Mouse (Mus musculus): ENCODE results near the gene Bpifa3. TPM values are rescaled to one million over a fixed set of nuclear protein-coding genes. Genes with fewer than 3 reads are reported as not detected.

The Bpifa3 gene
- not detected in 2 replicates for polyA plus RNA-seq (2016; fragmentation: Nextera tagmentation; extraction: Ambion mirVana)

- H3K4me3 ChIP-seq (replicated peaks), result no peak within 1 kb of the TSS
- no peaks in the 10 kb centered on the region for H3K36me3 ChIP-seq
- no peaks in the 10 kb centered on the region for H3K27me3 ChIP-seq
- ATAC-seq (ENCODE audit: insufficient number of reproducible peaks, insufficient read depth, low FRiP score, low TSS enrichment, low read depth), result no peak
- H3K4me1 ChIP-seq (replicated peaks), result no peaks in the 10 kb centered on the region
- no peak within 1 kb of the TSS for H3K4me2 ChIP-seq
- H3K9ac ChIP-seq (replicated peaks), result no peak within 1 kb of the TSS
- 62% methylated on average over 2 of the region's 2 CpGs for WGBS
- H3K9me3 ChIP-seq, result no peaks in the 10 kb centered on the region
- no peak within 1 kb of the TSS for H3K27ac ChIP-seq
These were observed at the start of gene Bpifa3 for GRCm38 (mm10) chr2:154130120-154130519. TSS of gene Bpifa3 (plus strand) at chr2:154130336.

GRCm38 (mm10) chr2:154097734-154098133 lies 32.4 kb upstream of the Bpifa3 start:
- Histone ChIP-seq H3K36me3 (no peaks in the 10 kb centered on the region), H3K4me1 (replicated peaks) (no peaks in the 10 kb centered on the region), H3K9me3 (no peaks in the 10 kb centered on the region), H3K4me3 (replicated peaks) (no peak overlapping the region), H3K27ac (no peak overlapping the region), H3K9ac (replicated peaks) (no peak overlapping the region), H3K27me3 (no peaks in the 10 kb centered on the region), H3K4me2 (no peak overlapping the region)
- 47% methylated on average over 1 of the region's 1 CpGs for WGBS
- no peak for ATAC-seq (ENCODE audit: insufficient number of reproducible peaks, insufficient read depth, low FRiP score, low TSS enrichment, low read depth)

GRCm38 (mm10) chr2:154117381-154117780 lies 12.8 kb upstream of the Bpifa3 start:
- no peaks in the 10 kb centered on the region for H3K36me3 ChIP-seq
- H3K27ac ChIP-seq, result no peak overlapping the region
- H3K27me3 ChIP-seq, result no peaks in the 10 kb centered on the region
- no peaks in the 10 kb centered on the region for H3K9me3 ChIP-seq
- no peak overlapping the region for H3K9ac ChIP-seq (replicated peaks)
- ATAC-seq (ENCODE audit: insufficient number of reproducible peaks, insufficient read depth, low FRiP score, low TSS enrichment, low read depth), result no peak
- WGBS, result 85% methylated on average over 3 of the region's 3 CpGs
- no peak overlapping the region for H3K4me3 ChIP-seq (replicated peaks)
- no peak overlapping the region for H3K4me2 ChIP-seq
- no peaks in the 10 kb centered on the region for H3K4me1 ChIP-seq (replicated peaks)

GRCm38 (mm10) chr2:154142580-154142979 lies 12.4 kb downstream of the Bpifa3 start, which contains the start of gene Bpifa1:
TSS of gene Bpifa1 (plus strand) at chr2:154142880.
- Histone ChIP-seq H3K36me3 (no peaks in the 10 kb centered on the region), H3K4me3 (replicated peaks) (no peak within 1 kb of the TSS), H3K4me2 (no peak within 1 kb of the TSS), H3K9ac (replicated peaks) (no peak within 1 kb of the TSS), H3K27ac (no peak within 1 kb of the TSS), H3K9me3 (no peaks in the 10 kb centered on the region), H3K27me3 (no peaks in the 10 kb centered on the region), H3K4me1 (replicated peaks) (no peaks in the 10 kb centered on the region)
- no peak for ATAC-seq (ENCODE audit: insufficient number of reproducible peaks, insufficient read depth, low FRiP score, low TSS enrichment, low read depth)
- WGBS, result 78% methylated on average over 4 of the region's 4 CpGs

- H3K27ac ChIP-seq, result no peak overlapping the region
- H3K36me3 ChIP-seq, result no peaks in the 10 kb centered on the region
- no peaks in the 10 kb centered on the region for H3K27me3 ChIP-seq
- no peak for ATAC-seq (ENCODE audit: insufficient number of reproducible peaks, insufficient read depth, low FRiP score, low TSS enrichment, low read depth)
- H3K9me3 ChIP-seq, result no peaks in the 10 kb centered on the region
- H3K9ac ChIP-seq (replicated peaks), result no peak overlapping the region
- no peak overlapping the region for H3K4me3 ChIP-seq (replicated peaks)
- H3K4me1 ChIP-seq (replicated peaks), result no peaks in the 10 kb centered on the region
- WGBS, result 72% methylated on average over 3 of the region's 3 CpGs
- H3K4me2 ChIP-seq, result no peak overlapping the region
These were observed 13.6 kb downstream of the Bpifa3 start for GRCm38 (mm10) chr2:154143735-154144134.

- Histone ChIP-seq H3K4me2 (no peak overlapping the region), H3K36me3 (no peaks in the 10 kb centered on the region), H3K4me1 (replicated peaks) (no peaks in the 10 kb centered on the region), H3K27me3 (no peaks in the 10 kb centered on the region), H3K9ac (replicated peaks) (no peak overlapping the region), H3K4me3 (replicated peaks) (no peak overlapping the region), H3K27ac (no peak overlapping the region), H3K9me3 (no peaks in the 10 kb centered on the region)
- no peak for ATAC-seq (ENCODE audit: insufficient number of reproducible peaks, insufficient read depth, low FRiP score, low TSS enrichment, low read depth)
- WGBS, result 82% methylated on average over 4 of the region's 4 CpGs
These were observed 17.4 kb downstream of the Bpifa3 start for GRCm38 (mm10) chr2:154147496-154147895.

GRCm38 (mm10) chr2:154158433-154158832 lies 28.3 kb downstream of the Bpifa3 start:
- Histone ChIP-seq H3K4me3 (replicated peaks) (no peak overlapping the region), H3K4me2 (no peak overlapping the region), H3K27me3 (no peaks in the 10 kb centered on the region), H3K27ac (no peak overlapping the region), H3K9ac (replicated peaks) (no peak overlapping the region), H3K4me1 (replicated peaks) (no peaks in the 10 kb centered on the region), H3K9me3 (peaks cover 10% of the 10 kb centered on the region), H3K36me3 (no peaks in the 10 kb centered on the region)
- 34% methylated on average over 3 of the region's 3 CpGs for WGBS
- no peak for ATAC-seq (ENCODE audit: insufficient number of reproducible peaks, insufficient read depth, low FRiP score, low TSS enrichment, low read depth)

- Histone ChIP-seq H3K36me3 (no peaks in the 10 kb centered on the region), H3K27me3 (no peaks in the 10 kb centered on the region), H3K4me2 (no peak within 1 kb of the TSS), H3K4me1 (replicated peaks) (no peaks in the 10 kb centered on the region), H3K4me3 (replicated peaks) (no peak within 1 kb of the TSS), H3K9me3 (peaks cover 10% of the 10 kb centered on the region), H3K27ac (no peak within 1 kb of the TSS), H3K9ac (replicated peaks) (no peak within 1 kb of the TSS)
- 80% methylated on average over 8 of the region's 8 CpGs for WGBS
- no peak for ATAC-seq (ENCODE audit: insufficient number of reproducible peaks, insufficient read depth, low FRiP score, low TSS enrichment, low read depth)
These were observed 32.2 kb downstream of the Bpifa3 start, which contains the start of gene Bpifa5 for GRCm38 (mm10) chr2:154162307-154162706. TSS of gene Bpifa5 (plus strand) at chr2:154162607.

- no peaks in the 10 kb centered on the region for H3K36me3 ChIP-seq
- H3K27ac ChIP-seq, result no peak overlapping the region
- H3K4me3 ChIP-seq (replicated peaks), result no peak overlapping the region
- no peak overlapping the region for H3K4me2 ChIP-seq
- no peak for ATAC-seq (ENCODE audit: insufficient number of reproducible peaks, insufficient read depth, low FRiP score, low TSS enrichment, low read depth)
- WGBS, result 90% methylated on average over 5 of the region's 5 CpGs
- H3K4me1 ChIP-seq (replicated peaks), result no peaks in the 10 kb centered on the region
- H3K27me3 ChIP-seq, result no peaks in the 10 kb centered on the region
- H3K9ac ChIP-seq (replicated peaks), result no peak overlapping the region
- H3K9me3 ChIP-seq, result peaks cover 10% of the 10 kb centered on the region
These were observed 33.2 kb downstream of the Bpifa3 start for GRCm38 (mm10) chr2:154163306-154163705.

- Histone ChIP-seq H3K27me3 (no peaks in the 10 kb centered on the region; the same call in 1 of the 2 replicates), H3K4me3 (replicated peaks) (no peak overlapping the region), H3K4me2 (no peak overlapping the region), H3K27ac (no peak overlapping the region), H3K9ac (replicated peaks) (no peak overlapping the region), H3K36me3 (no peaks in the 10 kb centered on the region), H3K4me1 (replicated peaks) (no peaks in the 10 kb centered on the region), H3K9me3 (no peaks in the 10 kb centered on the region)
- ATAC-seq (ENCODE audit: insufficient number of reproducible peaks, insufficient read depth, low FRiP score, low TSS enrichment, low read depth), result no peak
- 69% methylated on average over 3 of the region's 3 CpGs for WGBS
These were observed 39.0 kb downstream of the Bpifa3 start for GRCm38 (mm10) chr2:154169172-154169571.

GRCm38 (mm10) chr2:154171621-154172020 lies 41.5 kb downstream of the Bpifa3 start:
- no peak for ATAC-seq (ENCODE audit: insufficient number of reproducible peaks, insufficient read depth, low FRiP score, low TSS enrichment, low read depth)
- H3K9ac ChIP-seq (replicated peaks), result no peak overlapping the region
- H3K27ac ChIP-seq, result no peak overlapping the region
- H3K9me3 ChIP-seq, result no peaks in the 10 kb centered on the region
- H3K4me3 ChIP-seq (replicated peaks), result no peak overlapping the region
- no peaks in the 10 kb centered on the region; the same call in 1 of the 2 replicates for H3K27me3 ChIP-seq
- no peak overlapping the region for H3K4me2 ChIP-seq
- no peaks in the 10 kb centered on the region for H3K4me1 ChIP-seq (replicated peaks)
- H3K36me3 ChIP-seq, result no peaks in the 10 kb centered on the region
- 75% methylated on average over 6 of the region's 6 CpGs for WGBS

GRCm38 (mm10) chr2:154173313-154173712 lies 43.2 kb downstream of the Bpifa3 start:
- Histone ChIP-seq H3K27ac (no peak overlapping the region), H3K27me3 (no peaks in the 10 kb centered on the region; the same call in 1 of the 2 replicates), H3K4me1 (replicated peaks) (no peaks in the 10 kb centered on the region), H3K4me3 (replicated peaks) (no peak overlapping the region), H3K9ac (replicated peaks) (no peak overlapping the region), H3K9me3 (no peaks in the 10 kb centered on the region), H3K36me3 (no peaks in the 10 kb centered on the region), H3K4me2 (no peak overlapping the region)
- no peak for ATAC-seq (ENCODE audit: insufficient number of reproducible peaks, insufficient read depth, low FRiP score, low TSS enrichment, low read depth)
- WGBS, result 46% methylated on average over 1 of the region's 1 CpGs

Measured in limb, embryonic 12.5 days (tissue).